Mouse (Mus musculus) Patski (cell line): ENCODE measurements around the gene Eps8l2. TPM values are rescaled to one million over a fixed set of nuclear protein-coding genes. Genes with fewer than 3 reads are reported as not detected.

Source experiments
- ATAC-seq: fragments of 100-300 bp; one replicate; pipeline ENCODE4 v1.8.0; 2021
- CTCF ChIA-PET: fragments of 350-600 bp; sonication (Branson Sonifier 250); formaldehyde crosslinking; loops from one replicate; lab custom pipeline; 2022; ENCODE audit warnings: inconsistent platforms; lab: Charles Lee
- POLR2A ChIA-PET: fragments of 350-600 bp; sonication (Branson Sonifier 250); formaldehyde crosslinking; loops from one replicate; lab custom pipeline; 2022; ENCODE audit warnings: antibody characterized with exemption, inconsistent platforms; lab: Charles Lee
- DNase-seq: peaks from one replicate; pipeline ENCODE4 v3.0.0-alpha.2; 2011; ENCODE audit warnings: low read depth, low spot score
- H3K27me3 ChIP-seq: fragments of 371-371 bp; one replicate; pipeline ENCODE4 v1.5.1; 2021
- CTCF ChIP-seq: fragments of 100-300 bp; IDR thresholded peaks from one replicate; pipeline ENCODE4 v1.5.1; 2021
- in situ Hi-C: fragments of 300-500 bp; cut with MboI; formaldehyde crosslinking; loops from 3 replicates; pipeline ENCODE4 v1.11.1; 2018; ENCODE audit warnings: low pct_unique_long_range_greater_than_20kb, mixed read lengths
- polyA plus RNA-seq: library from polyadenylated mRNA; unstranded; gene quantifications from one replicate; pipeline ENCODE4 v1.2.3, GENCODE M21; 2021

Eps8l2 gene
- 114 TPM for polyA plus RNA-seq

GRCm38 (mm10) chr7:141338576-141339131 lies at the start of gene Eps8l2:
Gene Eps8l2, plus strand, starts transcription at chr7:141338880.
- peak; percentile 55 for ATAC-seq
- in situ Hi-C loops = no loop called here
- DNase-seq = no peak
- H3K27me3 ChIP-seq = no peaks in the 10 kb centered on the region
- no peak for TF ChIP-seq CTCF
- CTCF ChIA-PET = interaction anchor here (1.0 to 2.5 kb wide), 7 partner anchors 9 to 102 kb away, joined by 3 to 9 read pairs (median 3); partner anchors contain the start of gene Taldo1
- POLR2A ChIA-PET = interaction anchor here (0.8 to 1.9 kb wide), 6 partner anchors 10 to 56 kb away, joined by 3 to 8 read pairs (median 4); partner anchors contain the start of gene Taldo1

GRCm38 (mm10) chr7:141291921-141292582 lies 46.6 kb upstream of the Eps8l2 start, which contains the start of gene Drd4:
Gene Drd4, plus strand, starts transcription at chr7:141292006.
- in situ Hi-C loops = no loop called here
- ATAC-seq (no peak), DNase-seq (no peak)
- TF ChIP-seq CTCF = no peak
- no peaks in the 10 kb centered on the region for H3K27me3 ChIP-seq
- ChIA-PET CTCF (no interaction called here), POLR2A (interaction anchor here (0.5 kb wide), 1 partner anchor 1008 kb away, joined by 6 read pairs; no protein-coding TSS in a partner anchor)

- ChIA-PET CTCF (no interaction called here), POLR2A (no interaction called here)
- H3K27me3 ChIP-seq = no peaks in the 10 kb centered on the region
- no peak for DNase-seq
- in situ Hi-C loops = no loop called here
- no peak for ATAC-seq
- no peak for TF ChIP-seq CTCF
Measured at GRCm38 (mm10) chr7:141292583-141293388, 45.9 kb upstream of the Eps8l2 start.

GRCm38 (mm10) chr7:141293852-141294471 lies 44.7 kb upstream of the Eps8l2 start:
- no peaks in the 10 kb centered on the region for H3K27me3 ChIP-seq
- ChIA-PET POLR2A (no interaction called here), CTCF (no interaction called here)
- ATAC-seq (no peak), DNase-seq (no peak)
- no peak for TF ChIP-seq CTCF
- in situ Hi-C loops = no loop called here

GRCm38 (mm10) chr7:141294479-141294878 lies 44.2 kb upstream of the Eps8l2 start:
- TF ChIP-seq CTCF = no peak
- DNase-seq (no peak), ATAC-seq (no peak)
- in situ Hi-C loops = no loop called here
- ChIA-PET POLR2A (no interaction called here), CTCF (no interaction called here)
- no peaks in the 10 kb centered on the region for H3K27me3 ChIP-seq

- in situ Hi-C loops = no loop called here
- no peak for ATAC-seq
- TF ChIP-seq CTCF = no peak
- no peaks in the 10 kb centered on the region for H3K27me3 ChIP-seq
- ChIA-PET POLR2A (no interaction called here), CTCF (no interaction called here)
- no peak for DNase-seq
Measured at GRCm38 (mm10) chr7:141297926-141298650, 40.6 kb upstream of the Eps8l2 start.

GRCm38 (mm10) chr7:141299175-141299574 lies 39.5 kb upstream of the Eps8l2 start:
- no peak for TF ChIP-seq CTCF
- DNase-seq = no peak
- in situ Hi-C loops = no loop called here
- POLR2A ChIA-PET = no interaction called here
- no peaks in the 10 kb centered on the region for H3K27me3 ChIP-seq
- no peak for ATAC-seq
- CTCF ChIA-PET = no interaction called here

GRCm38 (mm10) chr7:141301386-141301785 lies 37.3 kb upstream of the Eps8l2 start:
- CTCF ChIA-PET = interaction anchor here (1.3 kb wide), 1 partner anchor 23 kb away, joined by 4 read pairs; the partner anchor contains the start of gene Sct
- ATAC-seq = no peak
- no peak for TF ChIP-seq CTCF
- no peaks in the 10 kb centered on the region for H3K27me3 ChIP-seq
- no peak for DNase-seq
- in situ Hi-C loops = no loop called here
- POLR2A ChIA-PET = no interaction called here

- in situ Hi-C loops = no loop called here
- DNase-seq (no peak), ATAC-seq (no peak)
- H3K27me3 ChIP-seq = no peaks in the 10 kb centered on the region
- TF ChIP-seq CTCF = no peak
- ChIA-PET CTCF (interaction anchor here (1.3 to 1.7 kb wide), 4 partner anchors 12 to 34 kb away, joined by 3 to 4 read pairs (median 4); partner anchors contain the start of gene Sct), POLR2A (no interaction called here)
Measured at GRCm38 (mm10) chr7:141302702-141303268, 35.9 kb upstream of the Eps8l2 start.
